Mouse (Mus musculus) megakaryocyte, embryonic 14.5 days (primary cell): ENCODE data around the gene Hivep3. TPM values are rescaled to one million over a fixed set of nuclear protein-coding genes. Genes with fewer than 3 reads are reported as not detected.

Experiments
- H3K27me3 ChIP-seq: replicated peaks from 2 replicates; pipeline ENCODE3; 2012; ENCODE audit warnings: inconsistent platforms
- H3K36me3 ChIP-seq: replicated peaks from 2 replicates; pipeline ENCODE3; 2012; ENCODE audit warnings: low read length, inconsistent platforms, mixed read lengths
- H3K4me1 ChIP-seq: 2 replicates; pipeline ENCODE4 v1.6.1; 2012; ENCODE audit warnings: inconsistent platforms
- H3K4me3 ChIP-seq: replicated peaks from 2 replicates; pipeline ENCODE3; 2012; ENCODE audit warnings: moderate library complexity, mild to moderate bottlenecking, inconsistent platforms
- H3K9me3 ChIP-seq: 2 replicates; pipeline ENCODE4 v1.6.1; 2012; ENCODE audit warnings: inconsistent platforms
- FLI1 ChIP-seq: IDR thresholded peaks from 2 replicates; pipeline ENCODE4 v1.6.1; 2012; ENCODE audit warnings: low read length, inconsistent platforms, mixed read lengths
- GATA1 ChIP-seq: IDR thresholded peaks from 3 replicates; pipeline ENCODE4 v1.6.1; 2012; ENCODE audit warnings: mixed read lengths, low read length, inconsistent platforms, borderline replicate concordance
- polyA plus RNA-seq: library from polyadenylated mRNA; stranded (reverse); fragments of >175 nt; gene quantifications from 2 replicates; pipeline ENCODE4 v1.2.3, GENCODE M21; 2012; ENCODE audit warnings: low replicate concordance; ENCODE audit not compliant: insufficient read depth

The Hivep3 gene
- polyA plus RNA-seq, 1 experiment, result 10.4 TPM

GRCm38 (mm10) chr4:120144343-120144742, 410.8 kb downstream of the Hivep3 start:
- peaks cover 2% of the 10 kb centered on the region; the same call in 1 of the 2 replicates for H3K9me3 ChIP-seq
- H3K27me3 ChIP-seq, result peaks cover 87% of the 10 kb centered on the region
- no peak for TF ChIP-seq GATA1
- TF ChIP-seq FLI1, result no peak
- H3K4me1 ChIP-seq, result peaks cover 13% of the 10 kb centered on the region
- H3K4me3 ChIP-seq, result no peak overlapping the region
- H3K36me3 ChIP-seq, result no peaks in the 10 kb centered on the region

GRCm38 (mm10) chr4:120145931-120146330, 412.3 kb downstream of the Hivep3 start:
- peaks cover 88% of the 10 kb centered on the region for H3K27me3 ChIP-seq
- H3K4me1 ChIP-seq, result peaks cover 13% of the 10 kb centered on the region
- H3K4me3 ChIP-seq, result no peak overlapping the region
- H3K36me3 ChIP-seq, result no peaks in the 10 kb centered on the region
- no peak for TF ChIP-seq GATA1
- no peak for TF ChIP-seq FLI1
- H3K9me3 ChIP-seq, result peaks cover 2% of the 10 kb centered on the region; the same call in 1 of the 2 replicates

- H3K4me1 ChIP-seq, result peaks cover 13% of the 10 kb centered on the region
- H3K36me3 ChIP-seq, result no peaks in the 10 kb centered on the region
- H3K27me3 ChIP-seq, result peaks cover 83% of the 10 kb centered on the region
- no peaks in the 10 kb centered on the region for H3K9me3 ChIP-seq
- TF ChIP-seq FLI1 (no peak), GATA1 (no peak)
- H3K4me3 ChIP-seq, result peak overlapping the region; percentile 81
These were observed 414.9 kb downstream of the Hivep3 start for GRCm38 (mm10) chr4:120148291-120149141.

- no peaks in the 10 kb centered on the region for H3K36me3 ChIP-seq
- peaks cover 13% of the 10 kb centered on the region for H3K4me1 ChIP-seq
- peaks cover 83% of the 10 kb centered on the region for H3K27me3 ChIP-seq
- no peak for TF ChIP-seq FLI1
- no peak for TF ChIP-seq GATA1
- H3K4me3 ChIP-seq, result no peak overlapping the region
- no peaks in the 10 kb centered on the region for H3K9me3 ChIP-seq
These were observed 415.5 kb downstream of the Hivep3 start for GRCm38 (mm10) chr4:120149142-120149524.

- Histone ChIP-seq H3K4me3 (no peak overlapping the region), H3K9me3 (no peaks in the 10 kb centered on the region), H3K36me3 (no peaks in the 10 kb centered on the region)
These were observed 416.8 kb downstream of the Hivep3 start for GRCm38 (mm10) chr4:120150345-120150920.

GRCm38 (mm10) chr4:120151906-120152305, 418.3 kb downstream of the Hivep3 start:
- no peaks in the 10 kb centered on the region for H3K9me3 ChIP-seq
- peaks cover 74% of the 10 kb centered on the region for H3K27me3 ChIP-seq
- H3K4me3 ChIP-seq, result no peak overlapping the region
- H3K36me3 ChIP-seq, result no peaks in the 10 kb centered on the region
- H3K4me1 ChIP-seq, result peaks cover 13% of the 10 kb centered on the region
- no peak for TF ChIP-seq FLI1
- TF ChIP-seq GATA1, result no peak

More at GRCm38 (mm10) chr4:120150345-120150920, 416.8 kb downstream of the Hivep3 start:
- peaks cover 13% of the 10 kb centered on the region for H3K4me1 ChIP-seq
- no peak for TF ChIP-seq FLI1
- no peak for TF ChIP-seq GATA1
- peaks cover 82% of the 10 kb centered on the region for H3K27me3 ChIP-seq

- Histone ChIP-seq H3K27me3 (peaks cover 78% of the 10 kb centered on the region), H3K4me1 (peaks cover 13% of the 10 kb centered on the region), H3K36me3 (no peaks in the 10 kb centered on the region), H3K9me3 (no peaks in the 10 kb centered on the region), H3K4me3 (no peak overlapping the region)
- TF ChIP-seq GATA1 (no peak), FLI1 (no peak)
These were observed 419.1 kb downstream of the Hivep3 start for GRCm38 (mm10) chr4:120152648-120153047.

- TF ChIP-seq GATA1, result no peak
- TF ChIP-seq FLI1, result no peak
- Histone ChIP-seq H3K4me1 (peaks cover 8% of the 10 kb centered on the region), H3K27me3 (peaks cover 76% of the 10 kb centered on the region), H3K9me3 (no peaks in the 10 kb centered on the region), H3K36me3 (no peaks in the 10 kb centered on the region), H3K4me3 (no peak overlapping the region)
These were observed 420.2 kb downstream of the Hivep3 start for GRCm38 (mm10) chr4:120153736-120154135.

GRCm38 (mm10) chr4:120158714-120159310, 425.2 kb downstream of the Hivep3 start:
- H3K4me3 ChIP-seq, result no peak overlapping the region
- H3K27me3 ChIP-seq, result peaks cover 75% of the 10 kb centered on the region
- no peak for TF ChIP-seq FLI1
- TF ChIP-seq GATA1, result no peak
- H3K9me3 ChIP-seq, result no peaks in the 10 kb centered on the region
- no peaks in the 10 kb centered on the region for H3K36me3 ChIP-seq
- no peaks in the 10 kb centered on the region for H3K4me1 ChIP-seq
